Mouse (Mus musculus) embryonic fibroblast, embryonic 13.5 days (primary cell): Measurements from ENCODE around the gene Fmnl2.

ENCODE experiments used
- CTCF ChIP-seq: IDR thresholded peaks from 2 replicates; pipeline ENCODE4 v1.5.1; 2011; ENCODE audit warnings: mild to moderate bottlenecking, control low read depth, low read length, moderate library complexity, borderline replicate concordance; ENCODE audit not compliant: insufficient read depth
- POLR2A ChIP-seq: IDR thresholded peaks from 2 replicates; pipeline ENCODE4 v1.6.1; 2011; ENCODE audit warnings: low read depth, mild to moderate bottlenecking, control low read depth, low read length, moderate library complexity

GRCm38 (mm10) chr2:52997955-52998750 is 140.5 kb downstream of the Fmnl2 start:
- no peak for TF ChIP-seq CTCF
- no peak for TF ChIP-seq POLR2A
